Mouse (Mus musculus): ENCODE results near the gene Cenpb. TPM values are rescaled to one million over a fixed set of nuclear protein-coding genes. Genes with fewer than 3 reads are reported as not detected.
"Not testable (repeated sequence)": the region's sequence is repeated elsewhere in the genome, so short reads cannot be mapped to it uniquely, and the experiment has no call there.

The Cenpb gene
- total RNA-seq (2021) = 10 to 100 TPM; 71.9 to 92.6 TPM
- polyA plus RNA-seq (2012; rRNA removed) = 57.1 and 58.5 TPM in 2 replicates
- long read RNA-seq, full-length matches to known transcripts = 101 of 102 reads
- long read RNA-seq, partial matches to known transcripts = 0 of 102 reads
- long read RNA-seq, other reads (novel, unspliced or antisense) = 1 of 102 reads

DNA sequence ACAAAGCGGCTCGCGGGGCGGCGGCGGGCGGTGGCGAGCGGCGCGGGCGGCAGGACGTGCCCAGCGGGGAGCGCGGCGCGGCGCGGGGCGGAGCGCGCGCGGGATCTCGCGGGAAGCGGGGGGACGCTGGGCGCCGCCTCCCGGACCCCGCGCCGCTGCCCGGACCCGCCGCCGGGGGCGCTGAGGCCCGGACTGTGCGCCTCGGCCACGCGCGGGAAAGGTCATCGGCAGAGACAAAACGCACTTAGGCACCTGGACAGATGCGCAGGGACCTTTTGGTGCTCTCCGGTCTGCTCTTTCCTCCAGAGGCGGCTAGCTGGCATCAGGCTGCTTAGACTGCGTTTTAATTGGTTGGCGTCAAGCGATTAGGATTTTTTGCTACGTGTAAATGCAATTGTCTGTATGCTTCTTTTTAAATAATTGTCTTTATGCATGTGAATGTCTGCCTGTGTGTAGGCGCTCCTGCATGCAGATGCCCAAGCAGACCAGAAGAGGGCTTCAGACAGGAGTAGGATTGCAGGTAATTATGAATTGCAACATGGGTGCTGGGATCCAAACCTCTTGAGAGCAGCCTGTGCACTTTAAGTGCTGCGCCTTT lies at the start of gene Cenpb:
Gene Cenpb (minus strand): TSS at position 78 of the 598 bp plus-strand sequence.
- Histone ChIP-seq H3K79me2 (replicated peaks; ENCODE audit: control insufficient read depth, insufficient read depth, low read length) (peaks cover 8% of the 10 kb centered on the region), H3K27ac (peak within 1 kb of the TSS; percentile 90), H3K9ac (ENCODE audit: low read depth, low read length) (peak within 1 kb of the TSS; percentile 99), H3K36me3 (ENCODE audit: control insufficient read depth, insufficient read depth, low read length) (no peaks in the 10 kb centered on the region), H3K27me3 (ENCODE audit: control insufficient read depth, insufficient read depth, low read length) (no peaks in the 10 kb centered on the region), H3K4me3 (peak within 1 kb of the TSS; percentile 84), H3K4me1 (ENCODE audit: control insufficient read depth, insufficient read depth, low read length) (peaks cover 10% of the 10 kb centered on the region)
- DNase-seq = peak; percentile 92 to 95
- intact Hi-C loops (cut with DNase I) = loop anchor here (1.0 to 10.0 kb wide), 7 partner anchors 25 to 345 kb away; partner anchors contain the start of genes Mavs and Rnf24
- 4% methylated on average over 57 of the region's 57 CpGs for WGBS
- TF ChIP-seq CTCF (IDR thresholded peaks at IDR 0.05) (peak; percentile 68), EP300 (IDR thresholded peaks at IDR 0.05; ENCODE audit: insufficient read depth, low read depth, low read length) (0 out of 2 replicates have a peak, but pooled peaks have one; percentile 10), POLR2A (IDR thresholded peaks at IDR 0.05; ENCODE audit: insufficient read depth, low read depth, low read length) (peak; percentile 60)

DNA sequence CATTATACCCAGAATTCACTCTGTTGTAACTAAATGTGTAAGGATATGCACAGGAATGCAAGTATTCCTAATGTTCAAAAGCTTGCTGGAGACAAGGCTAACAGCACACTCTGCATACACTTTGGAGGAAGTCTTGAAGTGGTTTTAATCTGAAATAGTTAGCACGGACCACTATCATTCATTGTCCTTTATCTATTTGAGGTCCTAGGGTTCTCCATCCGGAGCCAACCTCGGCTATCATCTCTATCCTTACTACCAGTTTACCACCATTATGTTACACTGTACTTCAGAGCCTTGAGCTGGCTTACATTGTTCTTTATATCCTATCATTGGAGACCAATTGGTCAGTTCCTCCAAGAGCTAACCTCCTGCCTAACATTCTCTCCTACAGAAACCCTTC lies 47.4 kb upstream of the Cenpb start:
- intact Hi-C loops (cut with DNase I) = no loop called here
- H3K4me1 ChIP-seq (ENCODE audit: control insufficient read depth, insufficient read depth, low read length) = no peaks in the 10 kb centered on the region
- WGBS = 76% methylated on average over 3 of the region's 3 CpGs
- no peaks in the 10 kb centered on the region for H3K36me3 ChIP-seq (ENCODE audit: control insufficient read depth, insufficient read depth, low read length)
- no peak for TF ChIP-seq POLR2A (IDR thresholded peaks at IDR 0.05; ENCODE audit: insufficient read depth, low read depth, low read length)
- TF ChIP-seq EP300 (IDR thresholded peaks at IDR 0.05; ENCODE audit: insufficient read depth, low read depth, low read length) = no peak
- TF ChIP-seq CTCF (IDR thresholded peaks at IDR 0.05) = no peak
- H3K27me3 ChIP-seq (ENCODE audit: control insufficient read depth, insufficient read depth, low read length) = no peaks in the 10 kb centered on the region
- DNase-seq = no peak
- no peaks in the 10 kb centered on the region for H3K79me2 ChIP-seq (replicated peaks; ENCODE audit: control insufficient read depth, insufficient read depth, low read length)
- H3K9ac ChIP-seq (ENCODE audit: low read depth, low read length) = no peak overlapping the region
- H3K4me3 ChIP-seq = no peak overlapping the region
- no peak overlapping the region for H3K27ac ChIP-seq

DNA sequence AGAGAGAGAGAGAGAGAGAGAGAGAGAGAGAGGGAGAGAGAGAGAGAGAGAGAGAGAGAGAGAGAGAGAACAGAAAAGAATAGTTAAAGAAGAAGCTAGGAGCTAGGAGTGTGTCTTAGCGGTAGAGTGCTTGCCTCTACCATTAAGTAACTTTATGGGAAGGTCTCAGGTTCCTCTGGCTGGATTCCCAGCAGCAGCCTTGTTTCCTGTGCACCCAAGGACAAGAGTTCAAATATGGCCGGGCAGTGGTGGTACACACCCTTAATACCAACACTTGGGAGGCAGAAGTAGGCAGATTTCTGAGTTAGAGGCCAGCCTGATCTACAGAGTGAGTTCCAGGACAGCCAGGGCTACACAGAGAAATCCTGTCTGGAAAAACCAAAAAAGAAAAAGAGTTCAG lies 46.8 kb upstream of the Cenpb start:
- H3K4me3 ChIP-seq; H3K4me1 ChIP-seq (ENCODE audit: control insufficient read depth, insufficient read depth, low read length); intact Hi-C loops (cut with DNase I); DNase-seq; H3K27ac ChIP-seq; H3K79me2 ChIP-seq (replicated peaks; ENCODE audit: control insufficient read depth, insufficient read depth, low read length); H3K9ac ChIP-seq (ENCODE audit: low read depth, low read length); H3K27me3 ChIP-seq (ENCODE audit: control insufficient read depth, insufficient read depth, low read length); H3K36me3 ChIP-seq (ENCODE audit: control insufficient read depth, insufficient read depth, low read length): not testable (repeated sequence)
- WGBS = 31% methylated on average over 2 of the region's 2 CpGs

DNA sequence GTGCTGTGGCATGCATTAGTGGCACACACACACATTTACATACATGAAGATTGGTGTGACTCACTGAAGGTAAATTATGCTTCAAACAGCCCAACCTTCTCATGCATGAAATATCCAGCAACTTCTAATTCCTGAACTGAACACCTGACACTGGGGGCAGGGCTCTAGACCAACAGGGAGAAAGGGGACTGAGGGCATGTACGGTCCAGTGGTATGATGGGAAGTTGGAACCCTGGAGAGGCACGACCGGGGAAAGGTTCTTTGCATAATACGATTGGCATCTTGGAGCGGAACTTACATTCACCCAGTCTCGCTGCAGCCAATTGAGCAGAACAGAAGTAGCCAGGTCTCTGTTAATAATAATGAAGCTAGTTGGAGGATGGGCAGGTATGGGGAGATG lies 45.3 kb upstream of the Cenpb start:
- Histone ChIP-seq H3K9ac (ENCODE audit: low read depth, low read length) (no peak overlapping the region), H3K79me2 (replicated peaks; ENCODE audit: control insufficient read depth, insufficient read depth, low read length) (no peaks in the 10 kb centered on the region), H3K4me1 (ENCODE audit: control insufficient read depth, insufficient read depth, low read length) (peaks cover 1% of the 10 kb centered on the region; the same call in 1 of the 2 replicates), H3K27ac (no peak overlapping the region), H3K36me3 (ENCODE audit: control insufficient read depth, insufficient read depth, low read length) (no peaks in the 10 kb centered on the region), H3K27me3 (ENCODE audit: control insufficient read depth, insufficient read depth, low read length) (no peaks in the 10 kb centered on the region), H3K4me3 (no peak overlapping the region)
- WGBS = 84% methylated on average over 6 of the region's 6 CpGs
- TF ChIP-seq POLR2A (IDR thresholded peaks at IDR 0.05; ENCODE audit: insufficient read depth, low read depth, low read length) (no peak), CTCF (IDR thresholded peaks at IDR 0.05) (no peak), EP300 (IDR thresholded peaks at IDR 0.05; ENCODE audit: insufficient read depth, low read depth, low read length) (no peak)
- no peak for DNase-seq
- intact Hi-C loops (cut with DNase I) = no loop called here

DNA sequence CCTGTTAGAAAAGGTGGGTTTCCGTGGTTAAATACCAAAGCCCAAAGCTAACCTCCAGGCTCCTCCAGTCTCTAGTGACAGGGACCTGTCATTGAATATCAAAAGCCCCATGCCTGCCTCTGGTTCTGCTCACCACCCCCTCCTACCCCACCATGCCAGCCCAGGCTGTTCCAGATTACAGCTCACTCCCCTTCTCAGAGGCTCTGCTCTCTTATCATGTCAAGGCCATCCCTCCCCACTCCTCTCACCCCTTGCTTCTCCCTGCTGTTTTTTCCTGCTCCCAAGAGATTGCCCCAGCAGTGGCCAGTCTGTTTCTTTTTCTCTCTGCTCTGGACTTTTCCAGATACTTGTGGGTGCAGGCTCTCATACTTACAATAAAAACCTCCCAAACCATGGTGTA lies 43.7 kb upstream of the Cenpb start:
- Histone ChIP-seq H3K9ac (ENCODE audit: low read depth, low read length) (no peak overlapping the region), H3K4me3 (no peak overlapping the region), H3K79me2 (replicated peaks; ENCODE audit: control insufficient read depth, insufficient read depth, low read length) (no peaks in the 10 kb centered on the region), H3K4me1 (ENCODE audit: control insufficient read depth, insufficient read depth, low read length) (peaks cover 1% of the 10 kb centered on the region; the same call in 1 of the 2 replicates), H3K27me3 (ENCODE audit: control insufficient read depth, insufficient read depth, low read length) (no peaks in the 10 kb centered on the region), H3K27ac (no peak overlapping the region), H3K36me3 (ENCODE audit: control insufficient read depth, insufficient read depth, low read length) (no peaks in the 10 kb centered on the region)
- TF ChIP-seq POLR2A (IDR thresholded peaks at IDR 0.05; ENCODE audit: insufficient read depth, low read depth, low read length) (no peak), EP300 (IDR thresholded peaks at IDR 0.05; ENCODE audit: insufficient read depth, low read depth, low read length) (no peak), CTCF (IDR thresholded peaks at IDR 0.05) (no peak)
- no peak for DNase-seq
- 83% methylated on average over 1 of the region's 1 CpGs for WGBS
- intact Hi-C loops (cut with DNase I) = no loop called here

DNA sequence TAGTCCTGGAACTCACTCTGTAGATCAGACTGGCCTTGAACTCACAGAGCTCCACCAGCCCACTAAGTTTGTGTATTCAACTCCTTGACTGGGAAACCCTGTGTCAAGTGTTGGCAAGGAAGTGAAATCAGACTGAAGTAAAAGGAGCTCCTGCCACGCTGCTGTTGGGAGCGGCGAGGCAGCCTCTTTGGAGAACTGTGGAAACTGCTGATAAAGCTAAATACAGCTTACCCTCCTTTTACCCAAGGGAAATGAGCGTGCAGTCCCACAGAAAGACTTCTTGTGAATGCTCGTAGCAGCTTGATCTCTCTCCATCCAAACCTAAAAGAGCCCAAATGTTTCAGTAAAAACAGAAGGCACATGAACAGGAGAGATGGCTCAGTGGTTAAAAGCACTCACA lies 42.7 kb upstream of the Cenpb start:
- intact Hi-C loops (cut with DNase I) = no loop called here

More for the DNA sequence above, 42.7 kb upstream of the Cenpb start:
- H3K4me3 ChIP-seq = no peak overlapping the region
- 14% methylated on average over 5 of the region's 5 CpGs for WGBS
- no peak overlapping the region for H3K27ac ChIP-seq
- H3K9ac ChIP-seq (ENCODE audit: low read depth, low read length) = no peak overlapping the region
- DNase-seq = peak in 1 of 2 experiments; percentile 37
- TF ChIP-seq CTCF (IDR thresholded peaks at IDR 0.05) (no peak), EP300 (IDR thresholded peaks at IDR 0.05; ENCODE audit: insufficient read depth, low read depth, low read length) (no peak), POLR2A (IDR thresholded peaks at IDR 0.05; ENCODE audit: insufficient read depth, low read depth, low read length) (no peak)
- H3K27me3 ChIP-seq (ENCODE audit: control insufficient read depth, insufficient read depth, low read length) = no peaks in the 10 kb centered on the region
- no peaks in the 10 kb centered on the region for H3K36me3 ChIP-seq (ENCODE audit: control insufficient read depth, insufficient read depth, low read length)
- H3K4me1 ChIP-seq (ENCODE audit: control insufficient read depth, insufficient read depth, low read length) = peaks cover 1% of the 10 kb centered on the region
- no peaks in the 10 kb centered on the region for H3K79me2 ChIP-seq (replicated peaks; ENCODE audit: control insufficient read depth, insufficient read depth, low read length)
